Mouse (Mus musculus): ENCODE results near the gene Mast4.
"Not testable (repeated sequence)": the region's sequence is repeated elsewhere in the genome, so short reads cannot be mapped to it uniquely, and the experiment has no call there.

Mast4 gene

DNA sequence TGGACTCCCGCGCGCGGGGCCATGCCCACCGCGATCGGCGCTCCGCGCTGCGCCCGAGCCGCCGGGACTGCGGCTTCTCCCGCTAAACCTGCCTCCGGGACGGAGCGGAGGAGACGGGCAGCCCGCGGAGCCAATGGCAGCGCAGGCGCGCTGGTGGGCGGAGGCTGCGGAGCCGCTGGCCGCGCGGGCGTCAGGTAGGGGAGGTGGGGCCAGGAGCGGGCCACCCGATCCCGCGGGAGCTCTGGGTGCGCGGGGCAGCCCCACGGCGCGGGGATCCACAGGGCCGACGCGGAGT lies at the start of gene Mast4:
Gene Mast4 (minus strand): TSS at position 106 of the 295 bp plus-strand sequence.
- DNase-seq, result peak; percentile 27

DNA sequence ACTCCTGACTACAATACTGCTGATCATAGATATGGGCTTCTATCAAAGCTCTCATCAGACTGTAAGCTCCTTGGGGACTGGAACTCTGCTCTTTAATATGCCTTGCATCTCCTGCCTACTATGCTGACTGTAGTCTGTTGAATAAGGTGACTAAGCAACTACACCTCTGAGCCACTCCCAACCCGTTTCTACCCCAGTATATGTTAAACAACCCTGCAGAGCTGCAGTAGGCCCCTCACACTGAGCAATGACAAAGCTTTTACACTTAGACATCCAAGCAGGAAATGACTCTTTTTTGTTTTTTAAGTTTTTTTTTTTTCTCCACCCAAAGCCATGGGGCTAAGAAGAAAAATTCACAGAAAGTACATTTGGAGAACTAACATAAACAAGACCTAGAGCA lies 40.2 kb upstream of the Mast4 start:
- DNase-seq, result no peak

DNA sequence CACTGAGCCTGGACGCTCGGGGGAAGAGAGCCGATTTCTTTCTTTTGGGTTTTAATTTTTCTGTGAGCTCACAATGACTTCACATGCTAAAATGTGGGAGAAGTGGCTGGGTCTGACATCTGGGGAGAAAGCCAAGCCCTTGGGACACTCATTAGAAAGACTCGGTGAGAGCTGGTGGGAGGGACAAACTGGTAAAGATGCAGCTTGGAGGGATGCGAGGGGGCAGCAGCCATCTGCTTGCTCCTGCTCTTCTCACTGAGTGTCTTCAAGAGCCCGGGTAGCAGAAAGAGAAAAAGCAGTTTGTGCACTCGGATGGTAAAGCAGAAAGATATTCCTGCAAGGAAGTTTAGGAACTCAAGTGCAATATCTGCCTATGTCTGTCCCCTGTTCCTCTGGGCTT lies 34.9 kb upstream of the Mast4 start:
- no peak for DNase-seq

DNA sequence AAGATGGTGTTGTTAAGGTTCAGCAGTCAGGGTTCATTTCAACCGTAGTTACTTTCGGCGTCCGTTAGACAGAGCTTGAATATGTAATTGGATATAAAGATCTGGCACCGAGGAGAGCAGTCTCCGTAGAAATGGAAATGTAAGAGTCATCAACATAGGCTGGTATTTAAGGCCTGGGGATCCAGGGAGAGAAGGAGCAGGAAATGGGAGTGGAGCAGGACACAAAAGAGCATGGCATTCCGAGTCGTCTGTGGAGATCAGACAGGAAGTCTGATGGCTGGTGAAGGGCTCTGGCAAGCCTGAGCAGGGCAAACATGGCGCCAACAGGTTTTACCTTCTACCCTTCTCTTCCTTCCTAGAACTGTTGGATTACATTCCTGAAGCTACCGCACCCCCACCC lies 28.9 kb upstream of the Mast4 start:
- DNase-seq, result no peak

DNA sequence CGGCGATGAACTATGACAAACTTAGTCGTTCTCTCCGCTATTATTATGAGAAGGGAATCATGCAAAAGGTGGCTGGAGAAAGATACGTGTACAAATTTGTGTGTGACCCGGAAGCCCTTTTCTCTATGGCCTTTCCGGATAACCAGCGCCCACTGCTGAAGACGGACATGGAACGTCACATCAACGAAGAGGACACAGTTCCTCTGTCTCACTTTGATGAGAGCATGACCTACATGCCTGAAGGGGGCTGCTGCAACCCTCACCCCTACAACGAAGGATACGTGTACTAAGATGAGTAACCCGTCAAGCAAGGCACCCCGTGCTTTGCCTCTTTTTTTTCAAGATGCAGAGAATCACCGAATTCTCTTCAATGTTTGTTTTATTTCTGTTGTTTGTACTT lies 23.1 kb upstream of the Mast4 start:
- not testable (repeated sequence) for DNase-seq

- not testable (repeated sequence) for DNase-seq
These were observed 22.6 kb upstream of the Mast4 start for GRCm38 (mm10) chr13:103356909-103357308.

GRCm38 (mm10) chr13:103354737-103355136 lies 20.4 kb upstream of the Mast4 start:
- DNase-seq, result no peak

- DNase-seq, result no peak
These were observed 10.5 kb upstream of the Mast4 start for GRCm38 (mm10) chr13:103344749-103345148.

DNA sequence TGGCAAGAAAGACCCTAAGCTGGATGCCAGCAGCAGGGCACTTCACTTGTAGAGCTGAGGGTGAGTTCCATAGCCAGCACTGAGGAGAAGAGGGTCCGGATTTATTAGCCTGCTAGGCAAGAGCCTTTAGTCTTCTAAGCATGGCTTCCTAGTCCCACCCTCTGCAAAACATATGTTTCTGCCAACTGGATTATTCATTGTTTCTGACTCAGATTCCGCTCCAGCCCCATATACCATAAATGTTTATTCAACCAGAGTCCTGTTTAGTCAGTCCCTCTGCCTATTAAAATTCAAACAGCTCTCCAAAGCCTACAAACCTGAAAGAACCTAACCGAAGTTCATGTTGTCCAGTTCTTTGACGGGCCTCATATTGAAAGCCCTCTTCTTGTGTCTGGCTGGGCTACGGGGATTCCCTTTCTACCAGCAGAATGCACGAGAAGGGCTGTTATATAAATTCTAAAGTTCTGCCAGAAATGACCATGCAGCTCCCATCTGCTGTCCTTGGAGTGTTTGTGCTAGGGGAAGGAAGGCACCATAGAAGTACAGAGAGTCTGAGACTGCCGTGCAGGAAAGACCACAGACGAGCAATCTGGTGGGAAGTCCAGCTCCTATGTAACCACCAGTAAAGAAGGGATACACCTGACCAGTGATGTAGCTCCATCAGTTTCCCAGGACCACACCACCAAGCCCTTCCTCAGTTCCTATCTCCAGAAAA lies 9.9 kb upstream of the Mast4 start:
- no peak for DNase-seq

GRCm38 (mm10) chr13:103341031-103341430 lies 6.7 kb upstream of the Mast4 start:
- no peak for DNase-seq

GRCm38 (mm10) chr13:103338616-103339015 lies 4.3 kb upstream of the Mast4 start:
- DNase-seq, result no peak

DNA sequence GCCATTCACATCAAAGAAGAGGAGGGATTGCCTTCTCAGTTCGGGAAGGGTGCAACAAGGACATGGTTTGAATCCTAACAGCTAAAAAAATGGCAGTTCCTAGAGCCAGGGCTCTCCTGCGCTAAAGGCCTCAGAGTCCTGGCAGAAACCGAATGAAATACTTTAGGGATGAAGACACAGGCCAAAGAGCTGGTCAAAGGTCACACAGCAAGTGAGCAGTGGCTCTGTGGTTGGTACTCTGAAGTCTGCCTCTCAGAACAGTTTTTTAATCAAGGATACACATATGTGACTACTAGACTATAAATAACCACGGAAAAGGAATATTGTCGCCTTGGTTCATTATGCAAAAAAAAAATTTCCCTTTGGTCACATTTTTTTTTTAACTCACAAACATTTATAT lies 1.9 kb upstream of the Mast4 start:
- DNase-seq, result no peak

DNA sequence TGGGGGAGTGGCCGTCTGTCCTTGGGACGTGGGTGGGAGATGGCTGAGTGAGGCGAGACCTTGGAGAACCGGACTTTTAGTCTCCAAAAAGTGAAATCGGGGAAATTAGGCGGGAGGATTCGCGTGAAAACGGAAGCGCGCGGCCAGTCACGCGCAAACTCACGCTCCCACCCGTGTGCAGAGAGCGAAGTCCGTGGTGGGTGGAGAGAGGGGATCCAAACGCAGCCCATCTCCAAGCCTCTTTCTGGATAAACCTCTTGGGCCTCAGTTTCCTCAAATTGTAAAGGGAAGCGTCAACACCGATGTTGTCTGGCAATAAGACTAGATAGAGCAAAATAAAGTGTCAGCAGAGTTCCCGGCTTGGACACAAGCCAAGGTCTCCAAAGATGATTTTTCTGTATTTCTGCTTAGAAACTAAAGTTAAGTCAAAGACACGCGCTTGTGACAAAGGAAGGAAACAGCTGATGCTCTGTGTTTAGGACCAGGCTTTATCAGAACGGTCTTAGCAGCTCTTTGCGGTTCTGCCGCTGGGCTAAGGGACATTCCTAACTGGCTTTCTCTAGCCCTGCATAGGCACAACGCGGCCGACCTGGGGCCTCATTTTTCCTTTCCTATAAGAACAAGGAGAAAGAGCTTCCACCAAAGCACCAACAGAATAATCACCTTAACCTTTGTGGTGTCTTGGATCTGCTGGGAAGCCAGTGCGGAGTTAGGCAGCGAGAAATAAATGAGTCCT lies 594 bp upstream of the Mast4 start:
- DNase-seq, result no peak

- DNase-seq, result no peak
These were observed 501 bp downstream of the Mast4 start for GRCm38 (mm10) chr13:103333601-103334391.

- DNase-seq, result no peak
These were observed 1.1 kb downstream of the Mast4 start for GRCm38 (mm10) chr13:103333153-103333552.

DNA sequence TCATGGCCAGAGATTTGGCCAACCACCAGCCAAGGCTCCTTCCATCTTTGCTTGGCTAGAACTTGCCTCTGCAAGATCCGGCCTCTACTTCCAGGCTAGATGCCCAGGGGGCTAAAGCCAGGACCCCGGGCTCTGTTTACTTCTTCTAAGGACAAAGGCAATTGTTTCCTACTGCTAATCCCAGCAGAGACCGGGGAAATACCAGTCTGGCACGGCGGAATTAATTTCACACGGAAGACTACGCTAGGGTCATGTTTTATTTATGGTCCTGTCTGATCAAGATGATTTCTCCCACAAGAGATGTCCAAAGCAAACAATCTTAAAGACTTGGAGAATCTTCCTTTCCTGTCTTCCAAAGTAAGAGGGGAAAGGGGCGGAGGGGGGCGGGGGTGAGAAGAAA lies 1.6 kb downstream of the Mast4 start:
- DNase-seq, result no peak

DNA sequence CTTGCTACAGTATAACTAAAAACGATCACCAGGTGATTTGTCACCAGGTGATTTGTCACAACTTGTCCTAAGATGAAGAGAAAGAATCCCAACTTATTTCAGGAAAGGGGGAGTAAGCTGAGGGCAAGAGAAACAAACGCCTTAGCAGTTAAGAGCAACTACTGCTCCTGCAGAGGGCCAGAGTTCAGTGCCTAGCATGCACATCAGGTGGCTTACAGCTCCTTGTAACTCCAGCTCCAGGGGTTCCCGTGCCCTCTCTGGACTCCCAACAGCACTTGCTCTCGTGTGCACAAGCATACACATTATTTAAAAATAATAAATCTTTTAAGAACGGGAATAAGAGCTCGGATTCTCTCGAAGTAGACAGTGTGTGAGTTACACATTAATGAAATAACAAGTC lies 3.2 kb downstream of the Mast4 start:
- no peak for DNase-seq

DNA sequence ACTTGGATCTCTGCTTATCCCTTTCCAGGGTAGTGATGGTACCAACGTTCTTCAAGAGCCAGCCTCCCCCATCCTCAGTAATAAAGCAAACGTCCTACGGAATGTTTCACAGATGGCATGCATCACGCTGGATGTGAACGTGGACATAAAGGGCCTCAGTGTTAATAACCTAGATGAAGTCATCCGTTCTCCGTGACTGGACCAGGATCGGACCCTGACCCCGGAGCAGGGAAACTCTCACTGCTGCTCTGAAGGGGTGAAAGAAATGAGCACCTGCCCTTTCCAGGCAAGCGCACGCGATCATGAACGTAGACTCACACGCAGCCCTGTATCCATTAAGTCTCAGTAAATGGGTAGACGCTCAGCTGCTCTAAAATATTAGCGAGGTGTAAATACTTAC lies 6.0 kb downstream of the Mast4 start:
- DNase-seq, result no peak

- no peak for DNase-seq
These were observed 6.5 kb downstream of the Mast4 start for GRCm38 (mm10) chr13:103327843-103328242.

DNA sequence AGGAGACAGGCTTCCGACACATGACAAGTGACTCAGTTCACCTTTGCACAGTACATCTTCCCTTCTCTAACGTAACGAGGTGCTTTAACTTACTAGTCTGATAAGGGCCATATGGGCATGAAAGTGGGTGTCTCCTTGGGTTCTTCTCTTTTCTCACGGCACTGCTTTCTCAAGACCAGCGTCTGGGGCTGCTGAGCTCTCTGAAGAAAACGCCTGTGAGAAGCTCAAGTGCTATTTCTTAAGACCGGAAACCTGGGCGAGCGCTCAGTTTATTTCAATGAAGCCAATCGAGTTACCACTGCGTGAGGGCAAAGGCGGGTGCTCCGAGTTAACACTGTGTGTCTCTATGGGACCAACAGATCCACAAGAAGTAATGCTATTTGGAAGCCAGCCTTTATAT lies 8.1 kb downstream of the Mast4 start:
- DNase-seq, result no peak

GRCm38 (mm10) chr13:103319881-103320280 lies 14.4 kb downstream of the Mast4 start:
- DNase-seq, result no peak

DNA sequence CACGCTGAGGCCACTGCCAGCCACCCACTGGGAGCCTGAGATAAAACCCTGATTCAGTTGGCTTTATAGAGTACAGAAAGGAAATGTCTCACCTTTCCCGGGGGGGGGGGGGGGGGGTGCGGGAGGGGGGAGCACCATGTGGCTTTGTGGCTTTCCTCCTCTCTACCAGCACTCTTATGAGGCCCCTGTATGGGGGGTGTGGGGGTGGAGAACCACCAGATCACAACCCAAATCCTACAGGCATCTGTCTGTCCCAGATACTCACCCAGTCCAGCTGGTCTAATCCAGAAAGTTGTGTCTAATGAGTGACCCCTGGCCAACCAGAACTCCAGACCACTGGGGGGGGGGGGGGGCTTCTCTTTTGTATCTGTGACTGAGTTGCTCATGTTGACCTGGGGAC lies 15.0 kb downstream of the Mast4 start:
- DNase-seq, result no peak

- DNase-seq, result no peak
These were observed 17.4 kb downstream of the Mast4 start for GRCm38 (mm10) chr13:103316777-103317367.
